Mouse (Mus musculus) liver, embryonic 14.5 days (tissue): ENCODE data around the gene Taf4. TPM values are rescaled to one million over a fixed set of nuclear protein-coding genes. Genes with fewer than 3 reads are reported as not detected.

Source experiments
- ATAC-seq: fragments of 200-750 bp; cut with Nextera tagmentation; 2 replicates; pipeline ENCODE4 v1.8.0; 2017; ENCODE audit warnings: moderate number of reproducible peaks, mild to moderate bottlenecking, moderate library complexity; ENCODE audit not compliant: insufficient read depth
- DNase-seq, 3 experiments: peaks; one replicate each; pipeline ENCODE4 v3.0.0-alpha.2; 2012 to 2013; ENCODE audit warnings: low read depth in 3 of 3, low spot score in 3 of 3
- H3K27ac ChIP-seq: fragments of 300-500 bp; sonication (generic); 2 replicates; pipeline ENCODE4 v1.5.1; 2014; ENCODE audit warnings: moderate library complexity, mild to moderate bottlenecking, control low read depth, inconsistent platforms
- H3K27me3 ChIP-seq: fragments of 300-500 bp; sonication (generic); 2 replicates; pipeline ENCODE4 v1.6.1; 2014; ENCODE audit warnings: mild to moderate bottlenecking, low read length, moderate library complexity; ENCODE audit not compliant: control insufficient read depth, insufficient read depth
- H3K36me3 ChIP-seq: fragments of 300-500 bp; sonication (generic); replicated peaks from 2 replicates; pipeline ENCODE4 v1.6.1; 2014; ENCODE audit warnings: low read depth; ENCODE audit not compliant: control insufficient read depth, insufficient read depth
- H3K4me1 ChIP-seq, 2 experiments: fragments of 200-500 bp in 1 of 2; fragments of 300-500 bp in 1 of 2; sonication (generic) in 1 of 2; replicated peaks; 2 replicates each; pipeline ENCODE4 v1.6.1; 2012 to 2014; ENCODE audit warnings: antibody characterized with exemption in 1 of 2, inconsistent platforms in 1 of 2, low read length in 1 of 2; ENCODE audit not compliant: control insufficient read depth in 2 of 2, insufficient read depth in 2 of 2
- H3K4me2 ChIP-seq: fragments of 300-500 bp; sonication (generic); 2 replicates; pipeline ENCODE4 v1.6.1; 2014; ENCODE audit warnings: low read depth, mild to moderate bottlenecking, control low read depth, moderate library complexity
- H3K4me3 ChIP-seq, 2 experiments: fragments of 200-500 bp in 1 of 2; fragments of 300-500 bp in 1 of 2; sonication (generic) in 1 of 2; 2 replicates each; pipeline ENCODE4 v1.5.1; 2012 to 2014; ENCODE audit warnings: low read depth in 2 of 2, low read length in 2 of 2, mild to moderate bottlenecking in 2 of 2, control low read depth in 1 of 2, inconsistent platforms in 1 of 2, moderate library complexity in 1 of 2; ENCODE audit not compliant: insufficient read depth in 1 of 2
- H3K9ac ChIP-seq: fragments of 300-500 bp; sonication (generic); replicated peaks from 2 replicates; pipeline ENCODE4 v1.6.1; 2014; ENCODE audit warnings: mild to moderate bottlenecking, control low read depth, moderate library complexity
- H3K9me3 ChIP-seq: fragments of 300-500 bp; sonication (generic); 2 replicates; pipeline ENCODE4 v1.6.1; 2016; ENCODE audit warnings: low read length, mixed read lengths; ENCODE audit not compliant: control insufficient read depth
- CTCF ChIP-seq: IDR thresholded peaks from 2 replicates; pipeline ENCODE4 v1.5.1; 2016; ENCODE audit warnings: antibody characterized with exemption, low read depth, control low read depth
- EP300 ChIP-seq: IDR thresholded peaks from 2 replicates; pipeline ENCODE4 v1.6.1; 2016; ENCODE audit warnings: antibody characterized with exemption, low read depth
- WGBS: fragments of 180-500 bp; shearing (Covaris S2); extraction: QIAGEN DNeasy Blood & Tissue Kit; methylation state at CpG from one replicate; pipeline ENCODE4 v1.1.7; 2014; ENCODE audit not compliant: insufficient replicate concordance; 5-methylcytosine and 5-hydroxymethylcytosine counted together
- polyA plus RNA-seq, 2 experiments: library from polyadenylated mRNA; depleted of rRNA in 1 of 2; stranded (reverse) in 1 of 2; unstranded in 1 of 2; fragments of >200 nt; fragmentation: Nextera tagmentation in 1 of 2; extraction: Ambion mirVana in 1 of 2; gene quantifications; 2 replicates each; pipeline versions ENCODE4 v1.2.1 to v1.2.3; 2012 to 2014

The Taf4 gene
- polyA plus RNA-seq, 2 experiments: 2.3 to 5.7 TPM

DNA sequence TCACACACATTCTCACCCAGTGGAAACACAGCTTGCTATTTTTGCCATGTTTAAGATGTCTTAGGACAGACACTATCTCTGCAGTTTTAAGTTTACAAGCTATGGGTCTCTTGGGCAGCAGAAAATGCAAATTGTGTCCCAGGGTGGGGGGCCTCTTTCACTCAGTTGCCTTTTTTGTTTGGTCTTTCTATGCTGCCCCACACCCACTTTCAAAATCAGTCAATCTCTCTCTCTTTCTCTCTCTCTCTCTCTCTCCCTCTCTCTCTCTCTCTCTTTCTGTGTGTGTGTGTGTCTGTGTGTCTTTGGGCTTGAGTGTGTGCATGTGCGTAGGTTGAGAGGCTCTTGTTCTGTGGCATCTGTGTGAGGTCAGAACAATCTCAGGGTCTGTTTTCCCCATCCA is 9.2 kb upstream of the Taf4 start:
- Histone ChIP-seq H3K4me3 (no peak overlapping the region), H3K4me2 (no peak overlapping the region), H3K9ac (no peak overlapping the region), H3K27me3 (no peaks in the 10 kb centered on the region), H3K27ac (no peak overlapping the region), H3K4me1 (no peaks in the 10 kb centered on the region), H3K9me3 (no peaks in the 10 kb centered on the region), H3K36me3 (no peaks in the 10 kb centered on the region)
- 77% methylated on average over 1 of the region's 1 CpGs for WGBS
- DNase-seq (no peak), ATAC-seq (no peak)
- TF ChIP-seq EP300: no peak

DNA sequence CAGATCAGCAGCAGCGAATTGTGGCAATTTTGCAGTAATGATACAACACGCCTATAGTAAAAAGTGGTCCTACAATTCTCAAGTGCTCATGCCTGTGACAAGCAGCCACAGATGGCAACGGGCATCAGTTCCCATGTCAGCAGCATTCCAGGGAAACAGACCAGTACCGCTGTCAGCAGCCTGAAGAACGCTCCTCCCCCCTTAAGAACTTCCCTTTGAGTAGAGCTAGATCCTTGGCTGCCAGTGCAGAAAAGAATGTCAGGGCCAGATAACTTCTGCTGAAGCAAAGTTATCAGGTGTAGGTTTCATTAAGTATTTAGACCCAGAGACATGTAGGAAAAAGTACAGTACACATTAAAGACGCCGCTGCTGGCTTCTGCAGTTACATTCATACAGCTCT is 8.4 kb upstream of the Taf4 start:
- no peak overlapping the region for H3K4me2 ChIP-seq
- no peak overlapping the region for H3K27ac ChIP-seq
- H3K4me1 ChIP-seq: no peaks in the 10 kb centered on the region
- ATAC-seq (no peak), DNase-seq (no peak)
- H3K27me3 ChIP-seq: no peaks in the 10 kb centered on the region
- no peaks in the 10 kb centered on the region for H3K36me3 ChIP-seq
- no peaks in the 10 kb centered on the region for H3K9me3 ChIP-seq
- 44% methylated on average over 7 of the region's 7 CpGs for WGBS
- no peak overlapping the region for H3K4me3 ChIP-seq
- TF ChIP-seq CTCF: no peak
- no peak for TF ChIP-seq EP300
- no peak overlapping the region for H3K9ac ChIP-seq

DNA sequence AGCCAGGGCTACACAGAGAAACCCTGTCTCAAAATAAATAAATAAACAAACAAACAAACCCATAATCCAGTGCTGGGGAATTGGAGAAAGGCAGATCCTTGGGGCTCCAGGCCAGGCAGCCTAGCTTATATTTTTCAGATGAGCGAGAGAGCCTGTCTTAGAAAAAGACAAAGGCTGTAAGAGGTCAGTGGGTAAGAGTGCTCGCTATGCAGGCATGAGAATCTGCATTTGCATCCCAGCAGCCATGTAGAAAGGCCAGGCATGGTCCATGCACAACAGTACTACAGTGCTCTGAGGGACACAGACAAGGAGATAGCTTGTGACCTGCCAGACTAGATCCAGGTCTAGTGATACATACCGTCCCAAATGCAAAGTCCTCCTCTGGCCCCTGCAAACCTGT is 6.3 kb upstream of the Taf4 start:
- Histone ChIP-seq H3K36me3 (no peaks in the 10 kb centered on the region), H3K27me3 (no peaks in the 10 kb centered on the region), H3K27ac (no peak overlapping the region), H3K4me3 (no peak overlapping the region), H3K9ac (no peak overlapping the region), H3K4me2 (no peak overlapping the region), H3K4me1 (peaks cover 0 to 1% of the 10 kb centered on the region in 2 experiments; a peak in 2 of 4 replicates), H3K9me3 (no peaks in the 10 kb centered on the region)
- no peak for TF ChIP-seq EP300
- TF ChIP-seq CTCF: no peak
- 66% methylated on average over 3 of the region's 3 CpGs for WGBS
- ATAC-seq (no peak), DNase-seq (no peak)

DNA sequence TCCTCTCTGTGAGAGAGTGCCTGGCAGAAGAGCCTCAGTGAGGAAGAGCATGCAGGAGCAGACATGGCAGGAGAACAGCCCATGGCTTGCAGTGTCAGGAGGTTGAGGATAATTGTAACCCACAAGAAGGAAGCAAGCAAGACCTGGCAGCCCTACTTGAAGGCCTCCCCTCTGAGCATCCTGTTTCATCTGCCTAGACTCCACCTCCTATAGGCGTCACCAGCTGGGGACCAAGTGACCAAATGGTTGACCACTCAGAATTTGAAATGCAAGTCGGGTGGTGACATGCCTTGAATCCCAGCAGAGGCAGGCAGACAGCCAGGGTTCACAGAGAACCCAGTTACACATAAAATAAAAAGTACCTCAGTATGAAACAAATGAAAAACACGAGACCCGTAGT is 4.2 kb upstream of the Taf4 start:
- H3K27ac ChIP-seq: no peak overlapping the region
- H3K9me3 ChIP-seq: no peaks in the 10 kb centered on the region
- no peak overlapping the region for H3K9ac ChIP-seq
- H3K36me3 ChIP-seq: no peaks in the 10 kb centered on the region
- no peak overlapping the region for H3K4me3 ChIP-seq
- no peak for TF ChIP-seq CTCF
- no peak for TF ChIP-seq EP300
- DNase-seq: no peak
- H3K4me1 ChIP-seq: peaks cover 2 to 4% of the 10 kb centered on the region in 2 experiments; a peak in 3 of 4 replicates
- no peak for ATAC-seq
- H3K27me3 ChIP-seq: no peaks in the 10 kb centered on the region
- WGBS: 42% methylated on average over 4 of the region's 4 CpGs
- no peak overlapping the region for H3K4me2 ChIP-seq

DNA sequence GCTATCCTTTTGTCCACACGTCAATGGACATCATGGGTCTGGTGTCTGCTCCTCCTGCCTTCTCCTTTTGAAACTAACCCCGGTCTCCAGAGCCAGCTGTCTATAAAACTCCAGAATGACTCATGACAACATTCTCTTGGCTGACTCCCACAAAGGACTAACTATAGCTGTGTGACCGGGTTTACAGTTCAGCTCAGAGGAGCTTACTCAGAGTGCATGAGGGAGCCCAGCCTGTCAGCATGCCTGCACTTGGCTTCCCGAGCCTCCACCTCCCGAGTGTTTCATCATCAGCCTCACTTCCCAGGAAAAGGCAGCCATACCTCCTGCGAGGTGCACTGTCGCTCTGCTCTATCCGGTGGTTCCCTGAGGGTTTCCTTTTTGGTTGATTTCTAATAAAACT is 3.4 kb upstream of the Taf4 start:
- Histone ChIP-seq H3K9me3 (no peaks in the 10 kb centered on the region), H3K4me3 (no peak overlapping the region), H3K27me3 (no peaks in the 10 kb centered on the region), H3K4me2 (no peak overlapping the region), H3K27ac (no peak overlapping the region), H3K4me1 (peaks cover 2 to 7% of the 10 kb centered on the region in 2 experiments; a peak in 3 of 4 replicates), H3K36me3 (no peaks in the 10 kb centered on the region), H3K9ac (no peak overlapping the region)
- ATAC-seq (no peak), DNase-seq (no peak)
- WGBS: 58% methylated on average over 8 of the region's 8 CpGs
- TF ChIP-seq CTCF (no peak), EP300 (no peak)
